Mouse (Mus musculus) neural tube, embryonic 14.5 days (tissue): ENCODE results near the gene Dlg2. TPM values are rescaled to one million over a fixed set of nuclear protein-coding genes. Genes with fewer than 3 reads are reported as not detected.
"Not testable (repeated sequence)": the region's sequence is repeated elsewhere in the genome, so short reads cannot be mapped to it uniquely, and the experiment has no call there.

ENCODE experiments used
- ATAC-seq: fragments of 200-750 bp; cut with Nextera tagmentation; 2 replicates; pipeline ENCODE4 v1.8.0; 2017; ENCODE audit warnings: low read depth, mild to moderate bottlenecking, moderate TSS enrichment, moderate library complexity
- H3K27ac ChIP-seq: fragments of 300-500 bp; sonication (generic); 2 replicates; pipeline ENCODE4 v1.5.1; 2014; ENCODE audit warnings: low read depth, mild to moderate bottlenecking, control low read depth, low read length, moderate library complexity, mixed read lengths
- H3K27me3 ChIP-seq: fragments of 300-500 bp; sonication (generic); 2 replicates; pipeline ENCODE4 v1.6.1; 2014; ENCODE audit warnings: low read length; ENCODE audit not compliant: control insufficient read depth, insufficient read depth
- H3K36me3 ChIP-seq: fragments of 300-500 bp; sonication (generic); 2 replicates; pipeline ENCODE4 v1.6.1; 2014; ENCODE audit warnings: low read length, mixed read lengths; ENCODE audit not compliant: control insufficient read depth, insufficient read depth
- H3K4me1 ChIP-seq: fragments of 300-500 bp; sonication (generic); 2 replicates; pipeline ENCODE4 v1.6.1; 2014; ENCODE audit warnings: low read length; ENCODE audit not compliant: control insufficient read depth, insufficient read depth
- H3K4me2 ChIP-seq: fragments of 300-500 bp; sonication (generic); 2 replicates; pipeline ENCODE4 v1.6.1; 2014; ENCODE audit warnings: mild to moderate bottlenecking, low read depth, low read length, control low read depth
- H3K4me3 ChIP-seq: fragments of 300-500 bp; sonication (generic); 2 replicates; pipeline ENCODE4 v1.5.1; 2014; ENCODE audit warnings: low read depth, low read length, control low read depth, mixed read lengths
- H3K9ac ChIP-seq: fragments of 300-500 bp; sonication (generic); replicated peaks from 2 replicates; pipeline ENCODE4 v1.6.1; 2014; ENCODE audit warnings: low read depth, mild to moderate bottlenecking, control low read depth, low read length, mixed read lengths
- H3K9me3 ChIP-seq: fragments of 300-500 bp; sonication (generic); 2 replicates; pipeline ENCODE4 v1.6.1; 2016; ENCODE audit warnings: low read length; ENCODE audit not compliant: control insufficient read depth
- WGBS: fragments of 180-500 bp; shearing (Covaris S2); extraction: QIAGEN DNeasy Blood & Tissue Kit; methylation state at CpG from one replicate; pipeline ENCODE4 v1.1.7; 2014; 5-methylcytosine and 5-hydroxymethylcytosine counted together
- polyA plus RNA-seq: library from polyadenylated mRNA; unstranded; fragments of >200 nt; fragmentation: Nextera tagmentation; extraction: Ambion mirVana; gene quantifications from 2 replicates; pipeline ENCODE4 v1.2.1, GENCODE M21; 2014

Dlg2 gene
- polyA plus RNA-seq, 1 experiment from 2014 or later = 48.0 TPM

DNA sequence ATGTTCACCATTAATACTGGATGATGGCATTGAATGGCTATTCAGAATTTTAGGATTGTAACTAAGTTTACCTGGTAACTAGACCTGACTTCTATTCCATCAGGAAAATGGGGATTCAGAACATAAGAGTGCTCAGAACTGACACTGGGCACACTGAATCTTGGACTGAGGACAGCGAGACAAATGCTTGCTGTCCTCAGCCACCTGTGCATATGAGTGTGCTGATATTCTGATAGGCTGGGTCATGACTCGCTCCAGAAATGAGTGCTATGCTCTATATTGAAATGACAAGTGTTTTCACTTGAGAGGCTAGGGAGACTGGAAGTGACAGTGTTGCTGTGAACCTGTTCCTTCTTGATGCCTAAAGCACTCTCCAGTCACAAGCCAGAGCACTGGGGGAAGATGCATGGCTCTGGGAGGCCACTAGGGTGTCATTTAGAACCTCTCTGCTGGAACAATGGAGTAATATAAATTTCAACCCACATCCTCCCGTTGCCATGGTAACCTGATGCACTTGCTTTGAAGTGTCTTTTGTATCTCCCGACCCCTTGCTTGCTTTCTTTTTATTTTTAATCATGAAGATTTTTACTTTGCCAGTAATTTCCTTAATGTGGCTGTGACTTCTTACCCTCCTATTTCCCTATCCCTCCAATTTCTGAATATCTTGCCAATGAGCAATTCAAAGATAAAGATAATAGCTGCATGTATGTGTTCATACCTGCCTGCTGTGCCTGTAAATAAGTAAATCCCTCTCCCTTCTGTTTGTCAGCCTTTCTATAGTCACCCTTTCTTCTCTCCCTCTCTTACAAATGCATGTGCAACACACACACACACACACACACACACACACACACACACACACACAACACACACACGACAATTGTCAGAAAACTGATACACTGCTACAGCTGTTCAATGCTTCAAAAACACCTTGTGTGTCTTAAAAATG is 367.1 kb downstream of the Dlg2 start:
- Histone ChIP-seq H3K27me3 (no peaks in the 10 kb centered on the region), H3K4me1 (peaks cover 7% of the 10 kb centered on the region; the same call in 1 of the 2 replicates), H3K4me2 (no peak overlapping the region), H3K36me3 (no peaks in the 10 kb centered on the region), H3K27ac (peak overlapping the region; percentile 23; the same call in 1 of the 2 replicates), H3K9me3 (no peaks in the 10 kb centered on the region), H3K9ac (no peak overlapping the region), H3K4me3 (no peak overlapping the region)
- ATAC-seq = peak; percentile 95
- WGBS = 29% methylated on average over 5 of the region's 5 CpGs

DNA sequence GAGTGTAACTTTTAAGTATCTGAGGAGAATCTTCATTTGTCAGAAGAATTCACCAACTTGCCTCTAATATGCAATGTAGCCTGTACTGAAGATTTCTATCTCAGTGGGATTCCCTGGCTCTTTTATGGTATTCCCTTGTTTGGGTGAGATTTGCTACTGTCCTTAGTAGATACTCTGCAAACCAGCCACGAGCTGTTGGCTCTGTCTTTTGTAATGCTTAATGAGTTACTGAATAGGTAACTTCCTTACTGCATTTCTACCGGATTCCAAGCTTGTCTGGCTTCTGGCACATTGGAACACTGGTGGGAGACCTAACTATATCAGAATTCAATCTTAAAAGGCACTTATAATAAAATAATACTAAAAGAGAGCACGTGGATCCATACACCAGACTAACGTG is 400.3 kb downstream of the Dlg2 start:
- H3K36me3 ChIP-seq = not testable (repeated sequence)

DNA sequence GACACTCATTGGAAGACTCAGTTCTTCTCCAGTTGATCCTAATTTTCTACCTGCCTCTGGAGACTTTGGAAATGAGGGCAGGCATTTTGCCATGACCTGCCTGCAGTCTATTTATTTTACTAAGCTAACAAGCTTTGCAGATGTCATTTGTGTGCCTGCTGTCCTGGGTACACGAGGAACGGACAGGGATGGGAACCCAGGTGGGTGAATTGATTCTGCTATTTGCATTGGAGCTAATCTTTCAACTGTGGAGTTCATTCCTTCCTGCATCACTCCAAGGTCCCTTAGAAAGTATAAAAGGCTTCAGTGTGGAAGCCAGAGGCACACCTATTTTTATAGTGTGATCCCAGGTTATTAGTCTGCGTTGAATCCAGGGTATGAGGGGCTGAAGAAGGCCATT is 406.3 kb downstream of the Dlg2 start:
- 57% methylated on average over 3 of the region's 3 CpGs for WGBS
- Histone ChIP-seq H3K36me3 (no peaks in the 10 kb centered on the region), H3K4me1 (peaks cover 11% of the 10 kb centered on the region; the same call in 1 of the 2 replicates), H3K4me3 (no peak overlapping the region), H3K4me2 (no peak overlapping the region), H3K27me3 (no peaks in the 10 kb centered on the region), H3K27ac (no peak overlapping the region), H3K9me3 (no peaks in the 10 kb centered on the region), H3K9ac (no peak overlapping the region)
- ATAC-seq = no peak

More for the DNA sequence above, 400.3 kb downstream of the Dlg2 start:
- H3K27ac ChIP-seq, H3K4me2 ChIP-seq, H3K4me3 ChIP-seq, H3K9ac ChIP-seq, ATAC-seq, H3K27me3 ChIP-seq, H3K9me3 ChIP-seq, H3K4me1 ChIP-seq: not testable (repeated sequence)
- WGBS = 51% methylated on average over 4 of the region's 4 CpGs

DNA sequence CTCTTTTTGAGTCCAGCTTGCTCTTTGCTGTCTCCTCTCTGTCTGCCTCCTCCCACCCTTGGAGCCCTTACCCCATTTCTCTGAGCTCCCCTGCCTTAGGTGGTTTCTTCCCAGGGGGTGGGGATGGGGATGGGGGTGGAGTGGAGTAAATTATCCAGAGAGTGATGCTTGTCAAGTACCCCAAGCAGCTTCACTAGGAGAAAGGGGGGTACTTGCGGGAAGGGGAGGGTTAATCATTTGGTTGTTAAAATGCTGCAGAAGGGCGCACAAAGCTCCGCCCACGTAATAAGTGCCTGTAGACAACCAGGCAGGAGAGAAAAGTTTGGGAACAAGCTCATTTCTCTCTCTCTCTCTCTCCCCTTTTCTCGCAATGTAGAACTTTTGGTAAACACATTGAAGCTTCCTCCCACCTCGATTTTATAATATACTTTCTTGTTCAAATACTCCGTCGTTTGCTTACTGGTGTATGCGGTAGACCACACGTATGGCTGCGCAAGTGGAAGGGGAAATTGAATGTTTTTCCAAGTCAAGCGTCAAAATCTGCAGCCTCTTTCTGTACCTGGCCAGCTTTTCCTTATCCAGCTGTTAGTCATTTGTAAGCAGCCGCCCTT is 410.0 kb downstream of the Dlg2 start:
- Histone ChIP-seq H3K4me3 (peak overlapping the region; percentile 37), H3K27me3 (no peaks in the 10 kb centered on the region), H3K9me3 (no peaks in the 10 kb centered on the region), H3K9ac (peak overlapping the region; percentile 61), H3K36me3 (no peaks in the 10 kb centered on the region), H3K27ac (no peak overlapping the region), H3K4me2 (peak overlapping the region; percentile 87), H3K4me1 (peaks cover 13% of the 10 kb centered on the region; the same call in 1 of the 2 replicates)
- WGBS = under 1% methylated on average over 13 of the region's 13 CpGs
- peak; percentile 47; the same call in 1 of the 2 replicates for ATAC-seq

DNA sequence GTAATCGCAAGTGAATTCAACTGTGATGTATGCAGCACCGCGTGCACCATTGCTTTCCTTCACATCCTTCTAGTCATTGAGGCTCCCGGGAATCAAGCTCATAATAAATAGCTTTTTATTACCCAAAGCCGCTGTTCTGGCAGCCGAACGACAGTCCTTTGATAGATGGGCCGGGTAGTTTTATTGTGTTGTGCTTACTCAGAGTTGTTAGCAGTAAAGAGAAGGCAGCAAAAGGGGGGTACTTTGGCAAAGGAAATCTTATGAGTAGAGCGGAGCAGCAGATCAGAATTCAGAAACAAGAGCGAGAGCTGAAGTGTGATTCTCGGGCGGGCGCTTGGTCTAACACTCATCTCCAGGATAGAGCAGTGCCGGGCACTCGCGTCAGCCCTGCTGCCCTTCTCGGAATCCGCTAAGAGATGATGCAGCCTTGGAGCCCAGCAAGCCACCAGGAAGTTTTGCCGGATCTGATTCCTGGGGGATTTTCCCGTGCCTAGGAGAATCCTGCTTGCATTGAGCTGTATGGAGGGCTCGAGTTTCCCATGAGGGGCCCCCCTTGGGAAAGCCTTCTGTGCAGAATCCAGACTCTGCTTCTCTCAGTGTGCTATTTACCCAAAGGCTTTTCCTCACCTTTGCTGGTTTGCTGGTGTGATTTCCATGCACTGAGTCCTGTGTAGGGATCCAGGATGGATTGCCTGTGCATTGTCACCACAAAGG is 410.7 kb downstream of the Dlg2 start:
- H3K27ac ChIP-seq = peak overlapping the region; percentile 16
- H3K27me3 ChIP-seq = no peaks in the 10 kb centered on the region
- peaks cover 13% of the 10 kb centered on the region; the same call in 1 of the 2 replicates for H3K4me1 ChIP-seq
- ATAC-seq = peak; percentile 88
- H3K9ac ChIP-seq = peak overlapping the region; percentile 61
- H3K36me3 ChIP-seq = no peaks in the 10 kb centered on the region
- H3K4me3 ChIP-seq = peak overlapping the region; percentile 37
- peak overlapping the region; percentile 87 for H3K4me2 ChIP-seq
- under 1% methylated on average over 21 of the region's 21 CpGs for WGBS
- H3K9me3 ChIP-seq = no peaks in the 10 kb centered on the region

DNA sequence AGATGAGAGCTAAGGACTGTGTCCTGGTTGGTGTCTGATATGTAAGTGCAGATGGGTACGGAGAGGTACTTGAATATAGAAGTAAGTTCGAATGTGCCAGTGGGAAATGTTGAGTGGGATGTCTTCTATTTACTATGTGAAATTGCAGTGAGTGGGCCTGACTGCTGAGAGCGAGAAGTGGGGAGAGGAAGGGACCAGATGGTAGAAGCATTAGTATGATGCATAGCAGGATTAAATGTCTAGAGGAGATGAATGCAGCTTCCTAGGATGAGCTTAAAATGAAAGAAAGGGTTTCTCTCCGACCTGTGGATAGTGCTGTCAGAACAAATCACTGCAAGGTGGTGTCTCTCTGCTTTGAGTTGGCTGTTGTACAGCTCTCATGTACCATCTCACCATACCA is 451.0 kb downstream of the Dlg2 start:
- Histone ChIP-seq H3K9me3 (no peaks in the 10 kb centered on the region), H3K4me1 (no peaks in the 10 kb centered on the region), H3K27ac (no peak overlapping the region), H3K27me3 (no peaks in the 10 kb centered on the region), H3K4me2 (no peak overlapping the region), H3K4me3 (no peak overlapping the region), H3K36me3 (no peaks in the 10 kb centered on the region), H3K9ac (no peak overlapping the region)
- no peak for ATAC-seq
- 80% methylated on average over 4 of the region's 4 CpGs for WGBS

DNA sequence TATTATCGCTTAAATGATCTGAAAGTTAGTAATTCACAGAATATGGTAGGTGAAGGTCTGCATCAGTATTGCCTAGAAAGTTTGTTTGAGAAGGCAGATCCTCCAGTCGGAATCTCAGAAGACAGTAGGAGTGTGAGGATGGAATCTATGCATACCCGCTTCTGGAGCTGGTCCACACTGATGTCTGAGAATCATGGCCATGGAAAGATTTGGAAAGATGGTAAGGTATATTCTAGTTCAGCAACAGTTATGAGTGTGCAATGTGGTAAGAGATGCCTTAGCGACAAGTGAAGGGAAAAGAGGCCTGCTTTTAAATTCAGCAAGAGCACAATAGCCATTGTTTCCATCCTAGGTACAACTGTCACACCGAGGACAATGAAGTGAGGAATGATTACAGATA is 464.3 kb downstream of the Dlg2 start:
- Histone ChIP-seq H3K4me2 (no peak overlapping the region), H3K27me3 (no peaks in the 10 kb centered on the region), H3K27ac (no peak overlapping the region), H3K4me1 (no peaks in the 10 kb centered on the region), H3K36me3 (no peaks in the 10 kb centered on the region), H3K4me3 (no peak overlapping the region), H3K9me3 (no peaks in the 10 kb centered on the region), H3K9ac (no peak overlapping the region)
- no peak for ATAC-seq
- 71% methylated on average over 5 of the region's 5 CpGs for WGBS

DNA sequence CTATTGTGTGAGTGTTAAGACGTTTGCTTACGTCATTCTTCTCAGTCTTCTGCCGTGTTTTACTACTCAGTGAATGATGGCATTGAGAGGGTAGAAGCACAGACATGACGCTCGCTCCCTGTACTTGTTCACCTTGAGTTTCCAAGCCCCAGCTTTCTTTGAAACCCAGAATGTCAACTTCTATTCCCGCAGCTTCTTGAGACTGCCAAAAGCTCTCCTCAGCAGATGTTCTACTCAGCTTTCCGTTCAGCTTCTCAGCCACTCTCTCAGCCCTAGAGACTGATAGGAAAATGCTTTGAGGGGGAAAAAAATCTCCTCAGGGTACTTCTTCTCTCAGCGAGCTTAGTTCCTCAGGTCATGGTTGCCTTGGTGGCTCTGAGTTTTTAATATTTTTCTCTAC is 470.6 kb downstream of the Dlg2 start:
- Histone ChIP-seq H3K27me3 (no peaks in the 10 kb centered on the region), H3K4me2 (no peak overlapping the region), H3K27ac (no peak overlapping the region), H3K4me3 (no peak overlapping the region), H3K9me3 (no peaks in the 10 kb centered on the region), H3K9ac (no peak overlapping the region), H3K4me1 (no peaks in the 10 kb centered on the region), H3K36me3 (no peaks in the 10 kb centered on the region)
- 81% methylated on average over 8 of the region's 8 CpGs for WGBS
- ATAC-seq = no peak
